Mouse (Mus musculus) heart, adult 11 months (tissue): Measurements from ENCODE around the gene Prkag1.

Experiments
- DNase-seq: peaks from one replicate; pipeline ENCODE4 v3.0.0; 2022

Prkag1 gene

GRCm38 (mm10) chr15:98852733-98853132, 21.4 kb upstream of the Prkag1 start:
- peak; percentile 88 for DNase-seq

GRCm38 (mm10) chr15:98852071-98852470, 20.8 kb upstream of the Prkag1 start:
- peak; percentile 93 for DNase-seq

- peak; percentile 91 for DNase-seq
Observed at GRCm38 (mm10) chr15:98851229-98851818, 20.0 kb upstream of the Prkag1 start.

- peak; percentile 96 for DNase-seq
Observed at GRCm38 (mm10) chr15:98850668-98851067, 19.3 kb upstream of the Prkag1 start.

- peak; percentile 91 for DNase-seq
Observed at GRCm38 (mm10) chr15:98849956-98850600, 18.8 kb upstream of the Prkag1 start.

- peak; percentile 91 for DNase-seq
Observed at GRCm38 (mm10) chr15:98849165-98849564, 17.8 kb upstream of the Prkag1 start.

GRCm38 (mm10) chr15:98846140-98846539, 14.8 kb upstream of the Prkag1 start:
- peak; percentile 91 for DNase-seq

GRCm38 (mm10) chr15:98845149-98845548, 13.8 kb upstream of the Prkag1 start:
- DNase-seq = no peak

- DNase-seq = peak; percentile 90
Observed at GRCm38 (mm10) chr15:98843595-98844223, 12.4 kb upstream of the Prkag1 start.

- DNase-seq = peak; percentile 92
Observed at GRCm38 (mm10) chr15:98839671-98840585, 8.6 kb upstream of the Prkag1 start.

- DNase-seq = peak; percentile 91
Observed at GRCm38 (mm10) chr15:98839161-98839560, 7.8 kb upstream of the Prkag1 start.

GRCm38 (mm10) chr15:98837743-98838103, 6.4 kb upstream of the Prkag1 start:
- no peak for DNase-seq

GRCm38 (mm10) chr15:98837006-98837742, 5.9 kb upstream of the Prkag1 start:
- peak; percentile 90 for DNase-seq

- DNase-seq = peak; percentile 93
Observed at GRCm38 (mm10) chr15:98835291-98835690, 4.0 kb upstream of the Prkag1 start.

GRCm38 (mm10) chr15:98834059-98834458, 2.7 kb upstream of the Prkag1 start:
- DNase-seq = peak; percentile 92

GRCm38 (mm10) chr15:98833281-98833680, 2.0 kb upstream of the Prkag1 start:
- peak; percentile 94 for DNase-seq

- no peak for DNase-seq
Observed at GRCm38 (mm10) chr15:98832161-98833058, 1.1 kb upstream of the Prkag1 start.

GRCm38 (mm10) chr15:98831684-98832035, 339 bp upstream of the Prkag1 start:
- DNase-seq = no peak

- DNase-seq = no peak
Observed at GRCm38 (mm10) chr15:98827611-98828011, 3.7 kb downstream of the Prkag1 start.

GRCm38 (mm10) chr15:98823434-98823833, 7.9 kb downstream of the Prkag1 start:
- no peak for DNase-seq

- DNase-seq = no peak
Observed at GRCm38 (mm10) chr15:98822147-98822546, 9.2 kb downstream of the Prkag1 start.
